Mouse (Mus musculus) left cerebral cortex, adult 9 months (tissue): Measurements from ENCODE around the gene E2f2.

Source experiments
- DNase-seq, 2 experiments: peaks; one replicate each; pipeline ENCODE4 v3.0.0; 2022; ENCODE audit warnings: low spot score in 2 of 2

The E2f2 gene

GRCm38 (mm10) chr4:136174216-136175193, 2.3 kb downstream of the E2f2 start:
- no peak for DNase-seq

GRCm38 (mm10) chr4:136176022-136176552, 3.9 kb downstream of the E2f2 start:
- no peak for DNase-seq

GRCm38 (mm10) chr4:136177244-136177611, 5.0 kb downstream of the E2f2 start:
- DNase-seq = no peak

- DNase-seq = no peak
These were observed 5.6 kb downstream of the E2f2 start for GRCm38 (mm10) chr4:136177612-136178474.

- DNase-seq = no peak
These were observed 6.3 kb downstream of the E2f2 start for GRCm38 (mm10) chr4:136178475-136178921.

- DNase-seq = no peak
These were observed 7.3 kb downstream of the E2f2 start for GRCm38 (mm10) chr4:136179456-136179855.

- peak in 1 of 2 experiments; percentile 74 for DNase-seq
These were observed 7.8 kb downstream of the E2f2 start for GRCm38 (mm10) chr4:136179998-136180397.

- DNase-seq = peak; percentile 45 to 71
These were observed 8.5 kb downstream of the E2f2 start for GRCm38 (mm10) chr4:136180408-136181330.

GRCm38 (mm10) chr4:136181367-136181766, 9.2 kb downstream of the E2f2 start:
- DNase-seq = no peak

- peak in 1 of 2 experiments; percentile 48 for DNase-seq
These were observed 13.2 kb downstream of the E2f2 start for GRCm38 (mm10) chr4:136185375-136185774.

- no peak for DNase-seq
These were observed 14.1 kb downstream of the E2f2 start for GRCm38 (mm10) chr4:136186315-136186714.

- DNase-seq = no peak
These were observed 14.7 kb downstream of the E2f2 start for GRCm38 (mm10) chr4:136186739-136187472.

GRCm38 (mm10) chr4:136188973-136189737, 17.0 kb downstream of the E2f2 start:
- no peak for DNase-seq

- no peak for DNase-seq
These were observed 17.7 kb downstream of the E2f2 start for GRCm38 (mm10) chr4:136189912-136190311.

GRCm38 (mm10) chr4:136193571-136193970, 21.4 kb downstream of the E2f2 start:
- DNase-seq = no peak

- DNase-seq = no peak
These were observed 22.8 kb downstream of the E2f2 start for GRCm38 (mm10) chr4:136195029-136195428.

GRCm38 (mm10) chr4:136195629-136196028, 23.4 kb downstream of the E2f2 start:
- DNase-seq = no peak

- no peak for DNase-seq
These were observed 24.0 kb downstream of the E2f2 start for GRCm38 (mm10) chr4:136196201-136196600.

- DNase-seq = no peak
These were observed 26.7 kb downstream of the E2f2 start for GRCm38 (mm10) chr4:136198846-136199245.
